Mouse (Mus musculus) myocyte (in vitro differentiated cells): ENCODE measurements at regions not wholly inside any gene's neighbourhood (a gene's known extent, or its start where the extent isn't known, plus 50 kb on each side); places are given as distances from the start of the nearest gene placed in this dataset.

Source experiments
- E2F4 ChIP-seq: IDR thresholded peaks from one replicate; pipeline ENCODE4 v1.6.1; 2011; ENCODE audit warnings: mild to moderate bottlenecking, control low read depth, moderate library complexity; ENCODE audit not compliant: insufficient read depth
- POLR2A ChIP-seq: IDR thresholded peaks from one replicate; pipeline ENCODE4 v1.6.1; 2011; ENCODE audit warnings: low read depth, mild to moderate bottlenecking, control low read depth, moderate library complexity; ENCODE audit not compliant: insufficient read length
- USF1 ChIP-seq: IDR thresholded peaks from one replicate; pipeline ENCODE4 v1.6.1; 2011; ENCODE audit warnings: low read depth, mild to moderate bottlenecking, control low read depth, moderate library complexity

GRCm38 (mm10) chr5:64437720-64438119 is 281.6 kb downstream of the Tbc1d1 start:
- no peak for TF ChIP-seq POLR2A
- TF ChIP-seq E2F4: no peak
- TF ChIP-seq USF1: no peak
